Mouse (Mus musculus) cerebellum, adult 2 months (tissue): ENCODE measurements around the gene Ptges.

ENCODE experiments used
- CTCF ChIP-seq: fragments of 200-500 bp; IDR thresholded peaks from 2 replicates; pipeline ENCODE4 v1.5.1; 2011; ENCODE audit warnings: low read depth, mild to moderate bottlenecking, control low read depth, low read length, moderate library complexity, borderline replicate concordance; ENCODE audit not compliant: insufficient read depth
- POLR2A ChIP-seq: fragments of 200-500 bp; IDR thresholded peaks from 2 replicates; pipeline ENCODE4 v1.6.1; 2011; ENCODE audit warnings: low read length, control low read depth, borderline replicate concordance; ENCODE audit not compliant: insufficient read depth

- no peak for TF ChIP-seq POLR2A
- no peak for TF ChIP-seq CTCF
Measured at GRCm38 (mm10) chr2:30874445-30874844, 55.2 kb downstream of the Ptges start.
